Mouse (Mus musculus): ENCODE measurements around the gene Rbfox1.

DNA sequence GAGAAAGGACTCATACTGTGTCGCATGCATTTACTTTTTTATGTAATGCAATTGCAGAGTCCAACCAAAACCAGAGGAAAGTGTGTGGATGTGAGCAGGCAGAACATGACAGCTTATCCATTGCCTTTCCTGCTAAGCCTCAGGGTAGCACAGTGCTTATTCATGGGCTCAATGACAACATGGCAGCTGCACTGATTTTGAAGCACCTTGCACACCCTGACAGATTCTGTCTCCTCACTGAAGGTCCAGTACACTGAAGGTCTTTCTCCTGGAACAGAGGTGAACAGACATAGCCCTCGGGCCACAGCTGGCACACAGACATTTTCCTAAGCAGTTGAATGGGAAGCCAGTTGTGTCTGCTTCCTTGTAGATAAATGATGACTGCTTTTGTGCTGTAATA, 1254.3 kb downstream of the Rbfox1 start:
- no peak for TF ChIP-seq POLR2A (IDR thresholded peaks at IDR 0.05; ENCODE audit: insufficient read depth, low read length)
- no peak for TF ChIP-seq CTCF (IDR thresholded peaks at IDR 0.05; ENCODE audit: low read depth, low read length)
